Mouse (Mus musculus) hindbrain, postnatal 0 days (tissue): ENCODE data around the gene Ubxn6. TPM values are rescaled to one million over a fixed set of nuclear protein-coding genes. Genes with fewer than 3 reads are reported as not detected.

Experiments used
- ATAC-seq: fragments of 200-750 bp; cut with Nextera tagmentation; 2 replicates; pipeline ENCODE4 v1.8.0; 2017; ENCODE audit warnings: mild to moderate bottlenecking, moderate TSS enrichment, moderate library complexity
- DNase-seq: peaks from one replicate; pipeline ENCODE4 v3.0.0-alpha.2; 2015; ENCODE audit warnings: low spot score
- H3K27ac ChIP-seq: fragments of 300-500 bp; sonication (generic); 2 replicates; pipeline ENCODE4 v1.5.1; 2014; ENCODE audit warnings: mild to moderate bottlenecking
- H3K27me3 ChIP-seq: fragments of 300-500 bp; sonication (generic); 2 replicates; pipeline ENCODE4 v1.6.1; 2014; ENCODE audit warnings: low read length, mixed read lengths; ENCODE audit not compliant: insufficient read depth
- H3K36me3 ChIP-seq: fragments of 300-500 bp; sonication (generic); 2 replicates; pipeline ENCODE4 v1.6.1; 2014; ENCODE audit warnings: low read length, mixed read lengths; ENCODE audit not compliant: insufficient read depth
- H3K4me1 ChIP-seq: fragments of 300-500 bp; sonication (generic); 2 replicates; pipeline ENCODE4 v1.6.1; 2014; ENCODE audit warnings: antibody characterized with exemption, low read length, mixed read lengths; ENCODE audit not compliant: insufficient read depth
- H3K4me2 ChIP-seq: fragments of 300-500 bp; sonication (generic); 2 replicates; pipeline ENCODE4 v1.6.1; 2014; ENCODE audit warnings: low read depth, mild to moderate bottlenecking, low read length, moderate library complexity, mixed read lengths
- H3K4me3 ChIP-seq: fragments of 300-500 bp; sonication (generic); 2 replicates; pipeline ENCODE4 v1.5.1; 2014; ENCODE audit warnings: low read length
- H3K9ac ChIP-seq: fragments of 300-500 bp; sonication (generic); replicated peaks from 2 replicates; pipeline ENCODE4 v1.6.1; 2014; ENCODE audit warnings: mild to moderate bottlenecking, low read length, moderate library complexity, mixed read lengths
- H3K9me3 ChIP-seq: fragments of 300-500 bp; sonication (generic); 2 replicates; pipeline ENCODE4 v1.6.1; 2016; ENCODE audit warnings: low read length, mixed read lengths
- CTCF ChIP-seq: IDR thresholded peaks from 2 replicates; pipeline ENCODE4 v1.5.1; 2016; ENCODE audit warnings: antibody characterized with exemption, control low read depth, low read depth
- WGBS: fragments of 180-500 bp; shearing (Covaris S2); extraction: QIAGEN DNeasy Blood & Tissue Kit; methylation state at CpG from one replicate; pipeline ENCODE4 v1.1.7; 2014; 5-methylcytosine and 5-hydroxymethylcytosine counted together
- polyA plus RNA-seq: library from polyadenylated mRNA; unstranded; fragments of >200 nt; fragmentation: Nextera tagmentation; extraction: Ambion mirVana; gene quantifications from 2 replicates; pipeline ENCODE4 v1.2.1, GENCODE M21; 2015
- total RNA-seq: library from RNA; depleted of rRNA; stranded (reverse); fragments of >200 nt; gene quantifications from 2 replicates; pipeline ENCODE4 v1.2.3, GENCODE M21; 2014

Ubxn6 gene
- total and polyA plus RNA-seq, 2 experiments from 2014 or later = 75.2 to 111 TPM

- H3K27ac ChIP-seq = no peak overlapping the region
- H3K36me3 ChIP-seq = peaks cover 6% of the 10 kb centered on the region; the same call in 1 of the 2 replicates
- no peaks in the 10 kb centered on the region for H3K27me3 ChIP-seq
- H3K9me3 ChIP-seq = no peaks in the 10 kb centered on the region
- no peak overlapping the region for H3K4me2 ChIP-seq
- H3K9ac ChIP-seq = no peak overlapping the region
- peak; percentile 20 for DNase-seq
- H3K4me3 ChIP-seq = no peak overlapping the region
- WGBS = 66% methylated on average over 9 of the region's 9 CpGs
- peak; percentile 22; the same call in 1 of the 2 replicates for ATAC-seq
- TF ChIP-seq CTCF = no peak
- 0 out of 2 replicates have a peak, but pooled peaks cover 5% of the 10 kb centered on the region for H3K4me1 ChIP-seq
Measured at GRCm38 (mm10) chr17:56030238-56030870, 44.5 kb downstream of the Ubxn6 start.

DNA sequence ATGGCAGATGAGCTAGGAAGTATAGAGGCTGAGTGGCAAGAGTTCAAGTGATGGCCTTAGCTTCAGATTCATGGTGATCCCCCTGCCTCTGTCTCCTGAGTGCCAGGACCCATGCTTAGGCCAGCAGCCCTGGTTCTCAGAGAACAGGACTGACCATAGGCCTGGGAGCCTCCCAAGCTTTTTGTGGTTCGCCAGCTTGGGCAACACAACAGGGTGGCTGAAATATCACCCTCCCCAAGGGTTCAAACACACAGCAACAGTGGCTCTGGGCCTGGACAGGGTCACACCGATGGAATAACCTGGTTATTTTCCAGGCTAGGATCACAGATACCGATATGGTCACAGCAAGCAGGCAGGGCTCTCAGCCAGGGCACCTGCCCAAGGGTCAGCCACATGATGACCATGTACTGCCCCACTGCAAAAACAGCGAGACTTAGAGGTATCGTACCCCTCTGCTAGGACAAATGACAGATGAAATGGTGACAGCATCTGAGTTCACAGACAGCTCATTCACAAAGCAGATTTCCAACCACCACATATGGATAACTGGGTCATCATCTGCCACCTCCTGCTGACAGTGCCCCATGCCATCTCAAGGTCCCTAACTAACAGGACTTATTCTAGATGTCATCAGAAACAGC, 46.9 kb downstream of the Ubxn6 start:
- TF ChIP-seq CTCF = no peak
- Histone ChIP-seq H3K9ac (0 out of 2 replicates have a peak overlapping the region, but pooled peaks have one; percentile 13), H3K27me3 (no peaks in the 10 kb centered on the region), H3K36me3 (no peaks in the 10 kb centered on the region; the same call in 1 of the 2 replicates), H3K4me3 (no peak overlapping the region), H3K4me2 (no peak overlapping the region), H3K4me1 (0 out of 2 replicates have a peak, but pooled peaks cover 3% of the 10 kb centered on the region), H3K9me3 (no peaks in the 10 kb centered on the region), H3K27ac (no peak overlapping the region)
- DNase-seq = no peak
- no peak for ATAC-seq
- 79% methylated on average over 5 of the region's 5 CpGs for WGBS

- ATAC-seq (no peak), DNase-seq (no peak)
- H3K27me3 ChIP-seq = no peaks in the 10 kb centered on the region
- H3K4me3 ChIP-seq = no peak overlapping the region
- no peak overlapping the region for H3K27ac ChIP-seq
- H3K9ac ChIP-seq = no peak overlapping the region
- no peaks in the 10 kb centered on the region for H3K9me3 ChIP-seq
- H3K4me2 ChIP-seq = no peak overlapping the region
- no peak for TF ChIP-seq CTCF
- peaks cover 4% of the 10 kb centered on the region; the same call in 1 of the 2 replicates for H3K4me1 ChIP-seq
- no peaks in the 10 kb centered on the region; the same call in 1 of the 2 replicates for H3K36me3 ChIP-seq
- 71% methylated on average over 1 of the region's 1 CpGs for WGBS
Measured at GRCm38 (mm10) chr17:56026881-56027280, 47.9 kb downstream of the Ubxn6 start.

GRCm38 (mm10) chr17:56026303-56026702, 48.5 kb downstream of the Ubxn6 start:
- ATAC-seq = no peak
- TF ChIP-seq CTCF = no peak
- no peaks in the 10 kb centered on the region; the same call in 1 of the 2 replicates for H3K36me3 ChIP-seq

GRCm38 (mm10) chr17:56024931-56025330, 49.9 kb downstream of the Ubxn6 start:
- TF ChIP-seq CTCF = no peak
- no peak overlapping the region for H3K4me3 ChIP-seq
- H3K36me3 ChIP-seq = no peaks in the 10 kb centered on the region
- peaks cover 3% of the 10 kb centered on the region; the same call in 1 of the 2 replicates for H3K4me1 ChIP-seq
- H3K27ac ChIP-seq = no peak overlapping the region
- DNase-seq (no peak), ATAC-seq (no peak)
- no peaks in the 10 kb centered on the region for H3K27me3 ChIP-seq
- no peaks in the 10 kb centered on the region for H3K9me3 ChIP-seq
- H3K9ac ChIP-seq = no peak overlapping the region
- no peak overlapping the region for H3K4me2 ChIP-seq
- 76% methylated on average over 5 of the region's 5 CpGs for WGBS

More at GRCm38 (mm10) chr17:56026303-56026702, 48.5 kb downstream of the Ubxn6 start:
- H3K27ac ChIP-seq = no peak overlapping the region
- DNase-seq = no peak
- no peaks in the 10 kb centered on the region for H3K27me3 ChIP-seq
- no peak overlapping the region for H3K4me2 ChIP-seq
- H3K4me1 ChIP-seq = peaks cover 7% of the 10 kb centered on the region; the same call in 1 of the 2 replicates
- no peak overlapping the region for H3K9ac ChIP-seq
- no peaks in the 10 kb centered on the region for H3K9me3 ChIP-seq
- H3K4me3 ChIP-seq = no peak overlapping the region
- WGBS = 88% methylated on average over 1 of the region's 1 CpGs

- Histone ChIP-seq H3K4me3 (no peak overlapping the region), H3K27ac (no peak overlapping the region), H3K9me3 (no peaks in the 10 kb centered on the region), H3K9ac (no peak overlapping the region), H3K36me3 (no peaks in the 10 kb centered on the region), H3K4me2 (no peak overlapping the region), H3K4me1 (peaks cover 3% of the 10 kb centered on the region; the same call in 1 of the 2 replicates), H3K27me3 (no peaks in the 10 kb centered on the region)
- 56% methylated on average over 2 of the region's 2 CpGs for WGBS
- DNase-seq = no peak
- no peak for TF ChIP-seq CTCF
- no peak for ATAC-seq
Measured at GRCm38 (mm10) chr17:56024476-56024875, 50.4 kb downstream of the Ubxn6 start.
